Comparison of ENCODE assay signal across 9 mouse cellular contexts in the genomic region with DNA sequence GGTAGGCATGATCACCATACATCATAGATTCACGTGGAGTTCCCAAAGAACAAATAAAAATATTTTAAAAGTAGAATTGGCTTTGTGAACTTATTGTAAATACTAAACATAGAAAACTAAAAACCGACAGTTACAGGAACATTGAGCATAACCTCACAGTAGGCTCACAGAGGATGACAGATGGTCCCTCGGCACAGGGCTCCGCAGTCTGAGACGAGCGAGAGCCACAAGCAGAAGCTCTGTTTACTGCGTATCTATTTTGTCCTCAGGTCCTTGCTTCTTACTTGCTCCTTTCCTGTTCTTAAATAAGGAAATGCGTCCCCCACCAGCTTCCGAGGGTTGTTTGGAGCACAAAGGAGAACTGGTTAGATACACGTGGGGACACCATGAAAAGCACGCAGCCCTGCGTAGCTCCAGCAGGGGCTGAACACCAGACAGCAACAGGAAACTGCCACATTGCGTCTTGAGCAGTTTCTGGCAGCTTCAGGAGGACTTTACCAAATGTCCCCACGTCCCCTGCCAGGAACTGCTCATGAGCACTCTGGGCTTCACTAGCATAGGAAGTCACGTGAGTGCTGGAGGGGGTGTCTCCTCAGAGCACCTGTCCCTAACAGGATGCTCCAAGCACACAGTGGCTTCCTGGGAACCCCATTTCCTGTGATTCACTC.
A peak's percentile ranks its signal among the peaks of the same experiment; 100 is the strongest.
DNase-seq lines count a peak whose midpoint lies in the region; ATAC-seq and TF ChIP-seq lines count a peak whose summit lies in the region.
"Had no signal": no experiment of that assay in that cellular context is flagged by ENCODE, and none has a peak within 500 bp of the region (broad histone marks: within the 10 kb centered on the region; RNA-seq: fewer than 3 reads in every experiment).

No protein-coding gene starts in this region.

- no peak overlapping the region for H3K27ac ChIP-seq in heart, embryonic 12.5 days (ENCODE audit: poor library complexity, severe bottlenecking)
- peak overlapping the region; percentile 88 for H3K27ac ChIP-seq in brown adipose tissue, adult 24 weeks (replicated peaks; ENCODE audit: low read depth, low read length)
- peak overlapping the region; percentile 60 for H3K27ac ChIP-seq in heart, postnatal 0 days (ENCODE audit: low read depth)
- H3K27ac ChIP-seq in midbrain, embryonic 13.5 days: no peak overlapping the region

- no peak for ATAC-seq in heart, embryonic 12.5 days (ENCODE audit: insufficient number of reproducible peaks, low FRiP score)
- peak; percentile 75 for ATAC-seq in heart, postnatal 0 days (ENCODE audit: insufficient read depth, low read depth)
- ATAC-seq in midbrain, embryonic 13.5 days: no peak
- ATAC-seq: Patski had no signal

- no peak overlapping the region for H3K9ac ChIP-seq in heart, embryonic 12.5 days
- no peak overlapping the region for H3K9ac ChIP-seq in heart, postnatal 0 days (replicated peaks; ENCODE audit: low read depth, low read length)
- H3K9ac ChIP-seq in midbrain, embryonic 13.5 days (replicated peaks): no peak overlapping the region

- DNase-seq in heart, adult 18-20 months: peak; percentile 63 to 87
- DNase-seq in heart, postnatal 0 days (ENCODE audit: low spot score): peak; percentile 63
- DNase-seq in layer of hippocampus, postnatal 14 days (ENCODE audit: low spot score in 2 of 2): peak; percentile 65 to 76
- DNase-seq in right cerebral cortex, adult 18-20 months: peak; percentile 71
- DNase-seq in urinary bladder, postnatal 4 days (ENCODE audit: low spot score in 2 of 2): no peak

- peak; percentile 51; the same call in 1 of the 2 replicates for TF ChIP-seq EP300 in heart, postnatal 0 days (IDR thresholded peaks at IDR 0.05; ENCODE audit: low read depth)

- no peak overlapping the region for H3K4me2 ChIP-seq in heart, embryonic 12.5 days
- no peak overlapping the region for H3K4me2 ChIP-seq in heart, postnatal 0 days (ENCODE audit: low read depth, low read length)
- H3K4me2 ChIP-seq in midbrain, embryonic 13.5 days (replicated peaks): no peak overlapping the region

- H3K27me3 ChIP-seq in heart, embryonic 12.5 days (replicated peaks): no peaks in the 10 kb centered on the region
- H3K27me3 ChIP-seq in heart, postnatal 0 days (ENCODE audit: control insufficient read depth, insufficient read depth, low read length): no peaks in the 10 kb centered on the region
- H3K27me3 ChIP-seq in midbrain, embryonic 13.5 days: no peaks in the 10 kb centered on the region
- H3K27me3 ChIP-seq: Patski had no signal

- H3K4me1 ChIP-seq in heart, embryonic 12.5 days (replicated peaks): peaks cover 57% of the 10 kb centered on the region
- peaks cover 39% of the 10 kb centered on the region for H3K4me1 ChIP-seq in brown adipose tissue, adult 24 weeks (ENCODE audit: control insufficient read depth, insufficient read depth, insufficient read length, low read length)
- peaks cover 52% of the 10 kb centered on the region for H3K4me1 ChIP-seq in heart, postnatal 0 days (ENCODE audit: control insufficient read depth, insufficient read depth)
- H3K4me1 ChIP-seq in midbrain, embryonic 13.5 days (replicated peaks): 0 out of 2 replicates have a peak, but pooled peaks cover 8% of the 10 kb centered on the region

- no peak overlapping the region for H3K4me3 ChIP-seq in heart, embryonic 12.5 days
- H3K4me3 ChIP-seq in brown adipose tissue, adult 24 weeks (ENCODE audit: insufficient read depth, low read depth, low read length): no peak overlapping the region
- H3K4me3 ChIP-seq in heart, postnatal 0 days (ENCODE audit: low read depth, low read length): no peak overlapping the region
- H3K4me3 ChIP-seq in midbrain, embryonic 13.5 days (replicated peaks): no peak overlapping the region

- no peak; the same call in 1 of the 2 replicates for TF ChIP-seq CTCF in heart, postnatal 0 days (IDR thresholded peaks at IDR 0.05; ENCODE audit: low read depth)

- 72% methylated on average over 15 of the region's 15 CpGs for WGBS in heart, embryonic 12.5 days
- WGBS in heart, postnatal 0 days: 62% methylated on average over 15 of the region's 15 CpGs
- WGBS in midbrain, embryonic 13.5 days: 84% methylated on average over 15 of the region's 15 CpGs

- no peaks in the 10 kb centered on the region for H3K36me3 ChIP-seq in heart, embryonic 12.5 days
- H3K36me3 ChIP-seq in heart, postnatal 0 days (replicated peaks; ENCODE audit: control insufficient read depth, insufficient read depth, low read length): no peaks in the 10 kb centered on the region
- H3K36me3 ChIP-seq in midbrain, embryonic 13.5 days: no peaks in the 10 kb centered on the region

- H3K9me3 ChIP-seq in heart, embryonic 12.5 days (replicated peaks): no peaks in the 10 kb centered on the region
- H3K9me3 ChIP-seq in heart, postnatal 0 days (replicated peaks; ENCODE audit: control insufficient read depth, low read length): no peaks in the 10 kb centered on the region
- no peaks in the 10 kb centered on the region for H3K9me3 ChIP-seq in midbrain, embryonic 13.5 days

Comparison
In these comparisons a context has a peak if more than half of its experiments do, and no peak if none do; other contexts are left out.
1. H3K27ac ChIP-seq: peak in brown adipose tissue, adult 24 weeks (single experiment) and heart, postnatal 0 days (single experiment); none in heart, embryonic 12.5 days (single experiment) and midbrain, embryonic 13.5 days (single experiment).
2. DNase-seq: peak in heart, adult 18-20 months (2 of 2), heart, postnatal 0 days (single experiment), layer of hippocampus, postnatal 14 days (2 of 2) and right cerebral cortex, adult 18-20 months (single experiment); none in urinary bladder, postnatal 4 days (0 of 2).